Mouse (Mus musculus) left cerebral cortex, adult 6 months (tissue): ENCODE measurements around the gene Col3a1. TPM values are rescaled to one million over a fixed set of nuclear protein-coding genes. Genes with fewer than 3 reads are reported as not detected.

Experiments
- long read RNA-seq, 2 experiments: library from polyadenylated mRNA; unstranded; transcript quantifications; one replicate each; pipeline ENCODE4 v2.0.0; 2019 to 2020
- polyA plus RNA-seq: library from polyadenylated mRNA; unstranded; fragments of <200 nt; fragmentation: Nextera tagmentation; gene quantifications from 2 replicates; pipeline ENCODE4 v1.2.3, GENCODE M21; 2021

Gene Col3a1
- 0.87 and 1.2 TPM in 2 replicates for polyA plus RNA-seq
- long read RNA-seq, experiment 1 = 0 reads
- long read RNA-seq, experiment 2, partial matches to known transcripts = 1 of 1 reads
- long read RNA-seq, experiment 2, other reads (novel, unspliced or antisense) = 0 of 1 reads

GRCm38 (mm10) chr1:45311388-45311787 lies at the start of gene Col3a1:
TSS of gene Col3a1 (plus strand) at chr1:45311538.

Other genes starting within 250 kb of the Col3a1 start
- gene Col5a2, start 191.7 kb downstream of the Col3a1 start, polyA plus RNA-seq = 0.12 and 0.21 TPM in 2 replicates